Mouse (Mus musculus): ENCODE data around the gene Tcf7l1. TPM values are rescaled to one million over a fixed set of nuclear protein-coding genes. Genes with fewer than 3 reads are reported as not detected.

Gene Tcf7l1
- total RNA-seq (2012; rRNA removed) (not detected in 2 replicates), polyA plus RNA-seq (2012; ENCODE audit: insufficient read depth in 1 of 2, insufficient read length in 2 of 2, low read depth in 1 of 2, low replicate concordance in 2 of 2, missing spikeins in 1 of 2) (not detected)

DNA sequence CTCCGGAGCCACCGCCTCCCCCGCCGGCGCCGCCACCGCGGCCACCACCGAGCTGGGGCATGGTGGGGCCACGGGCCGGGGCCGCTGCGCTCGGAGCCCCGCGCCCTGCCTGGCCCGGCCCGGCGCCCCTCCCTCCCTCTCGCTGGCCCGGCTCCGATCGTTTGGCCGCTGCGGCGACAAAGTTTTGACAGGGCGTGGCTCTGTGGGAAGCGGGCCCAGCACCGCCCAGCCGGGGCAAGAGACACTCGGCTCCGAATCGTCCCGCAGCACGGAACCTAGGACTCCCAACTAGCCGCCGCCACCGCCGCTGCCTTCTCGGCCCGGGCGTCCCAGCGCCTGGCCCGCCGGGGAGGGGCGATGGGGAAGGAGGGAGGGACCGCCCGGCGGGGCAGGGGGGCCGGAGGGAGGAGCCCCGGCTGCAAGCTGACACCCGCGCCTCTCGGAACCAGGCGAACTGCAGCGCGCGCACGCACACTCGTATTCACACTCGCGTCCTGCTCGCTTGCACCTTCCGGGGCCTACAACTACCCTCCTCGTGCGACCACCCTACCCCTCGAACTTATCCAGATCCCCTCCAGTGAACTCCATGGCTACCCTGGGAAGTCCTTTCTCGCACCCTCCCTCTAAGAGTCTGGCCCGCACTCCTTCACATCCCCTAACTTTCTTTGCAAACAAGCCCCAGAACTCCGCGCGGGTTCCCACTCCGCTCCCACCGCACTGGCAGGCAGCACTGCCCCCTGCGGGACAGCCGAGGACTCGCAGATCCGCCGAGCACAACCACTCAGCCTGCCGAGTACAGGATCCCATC is at the start of gene Tcf7l1:
Gene Tcf7l1 (minus strand): TSS at position 363 of the 808 bp plus-strand sequence.
- no peak within 1 kb of the TSS for H3K27ac ChIP-seq (ENCODE audit: control insufficient read depth, low read depth, low read length)
- H3K27me3 ChIP-seq (ENCODE audit: control insufficient read depth in 1 of 2, insufficient read depth in 2 of 2, low read length in 2 of 2), result no peaks in the 10 kb centered on the region
- no peaks in the 10 kb centered on the region for H3K4me1 ChIP-seq (ENCODE audit: control insufficient read depth in 1 of 2, insufficient read depth in 2 of 2, low read length in 2 of 2)
- TF ChIP-seq MAZ (IDR thresholded peaks at IDR 0.05; ENCODE audit: low read depth, low read length) (no peak), TCF12 (IDR thresholded peaks at IDR 0.05; ENCODE audit: low read depth, low read length) (no peak), CHD1 (IDR thresholded peaks at IDR 0.05; ENCODE audit: low read depth, low read length) (no peak), RAD21 (IDR thresholded peaks at IDR 0.05; ENCODE audit: low read depth, low read length) (no peak), SIN3A (IDR thresholded peaks at IDR 0.05; ENCODE audit: low read length) (no peak), POLR2AphosphoS2 (IDR thresholded peaks at IDR 0.05; ENCODE audit: low read length) (no peak), ZNF384 (IDR thresholded peaks at IDR 0.05; ENCODE audit: low read depth, low read length) (no peak), SMC3 (IDR thresholded peaks at IDR 0.05; ENCODE audit: low read depth, low read length) (no peak), MYB (IDR thresholded peaks at IDR 0.05; ENCODE audit: low read depth, low read length) (no peak), POLR2AphosphoS5 (IDR thresholded peaks at IDR 0.05; ENCODE audit: borderline replicate concordance, low read depth, low read length) (no peak), MYC (IDR thresholded peaks at IDR 0.05; ENCODE audit: low read depth, low read length) (no peak), CTCF (IDR thresholded peaks at IDR 0.05 in 2 of 3, conservative IDR thresholded peaks at IDR 0.05 in 1 of 3; ENCODE audit: control insufficient read depth in 1 of 3, insufficient read depth in 1 of 3, low read depth in 2 of 3, low read length in 3 of 3, poor library complexity in 1 of 3, severe bottlenecking in 1 of 3) (no peak), ZMIZ1 (IDR thresholded peaks at IDR 0.05; ENCODE audit: low read depth, low read length) (no peak), UBTF (IDR thresholded peaks at IDR 0.05; ENCODE audit: borderline replicate concordance, insufficient read depth, low read depth, low read length) (no peak), ETS1 (IDR thresholded peaks at IDR 0.05; ENCODE audit: low read depth, low read length) (no peak), JUND (IDR thresholded peaks at IDR 0.05; ENCODE audit: low read depth, low read length) (no peak), USF2 (IDR thresholded peaks at IDR 0.05; ENCODE audit: borderline replicate concordance in 1 of 2, insufficient read depth in 1 of 2, low read depth in 1 of 2, low read length in 2 of 2) (no peak), POLR2A (IDR thresholded peaks at IDR 0.05; ENCODE audit: control insufficient read depth in 1 of 2, insufficient read depth in 1 of 2, low read depth in 1 of 2, low read length in 2 of 2, poor library complexity in 1 of 2) (no peak), TAL1 (IDR thresholded peaks at IDR 0.05; ENCODE audit: low read length) (no peak)
- DNase-seq (ENCODE audit: low read depth, low spot score), result no peak
- no peak within 1 kb of the TSS for H3K9ac ChIP-seq (ENCODE audit: control insufficient read depth, low read depth, low read length, poor library complexity, severe bottlenecking)
- no peaks in the 10 kb centered on the region for H3K79me2 ChIP-seq (ENCODE audit: control insufficient read depth, insufficient read depth, low read length, poor library complexity)
- no peak within 1 kb of the TSS for H3K4me3 ChIP-seq (ENCODE audit: control insufficient read depth in 1 of 2, insufficient read depth in 1 of 2, low read depth in 2 of 2, low read length in 2 of 2)
- no peaks in the 10 kb centered on the region for H3K36me3 ChIP-seq (ENCODE audit: control insufficient read depth in 1 of 2, insufficient read depth in 2 of 2, low read length in 2 of 2)
- H3K9me3 ChIP-seq (replicated peaks; ENCODE audit: insufficient read depth, low read length), result no peaks in the 10 kb centered on the region

GRCm38 (mm10) chr6:72837756-72838155 is 48.7 kb upstream of the Tcf7l1 start:
- Histone ChIP-seq H3K79me2 (ENCODE audit: control insufficient read depth, insufficient read depth, low read length, poor library complexity) (no peaks in the 10 kb centered on the region), H3K9me3 (replicated peaks; ENCODE audit: insufficient read depth, low read length) (no peaks in the 10 kb centered on the region), H3K27me3 (ENCODE audit: control insufficient read depth in 1 of 2, insufficient read depth in 2 of 2, low read length in 2 of 2) (no peaks in the 10 kb centered on the region), H3K9ac (ENCODE audit: control insufficient read depth, low read depth, low read length, poor library complexity, severe bottlenecking) (no peak overlapping the region), H3K36me3 (ENCODE audit: control insufficient read depth in 1 of 2, insufficient read depth in 2 of 2, low read length in 2 of 2) (peaks cover 0 to 10% of the 10 kb centered on the region in 2 experiments; a peak in 2 of 4 replicates), H3K4me1 (ENCODE audit: control insufficient read depth in 1 of 2, insufficient read depth in 2 of 2, low read length in 2 of 2) (no peaks in the 10 kb centered on the region), H3K27ac (ENCODE audit: control insufficient read depth, low read depth, low read length) (no peak overlapping the region), H3K4me3 (ENCODE audit: control insufficient read depth in 1 of 2, insufficient read depth in 1 of 2, low read depth in 2 of 2, low read length in 2 of 2) (no peak overlapping the region)
- TF ChIP-seq POLR2A (IDR thresholded peaks at IDR 0.05; ENCODE audit: control insufficient read depth in 1 of 2, insufficient read depth in 1 of 2, low read depth in 1 of 2, low read length in 2 of 2, poor library complexity in 1 of 2) (0 out of 4 replicates have a peak, but pooled peaks of 1 of the 2 experiments have one; percentile 30), MYC (IDR thresholded peaks at IDR 0.05; ENCODE audit: low read depth, low read length) (no peak)
- DNase-seq (ENCODE audit: low read depth, low spot score), result no peak
